Mouse (Mus musculus): Measurements from ENCODE around the gene Rer1.

DNA sequence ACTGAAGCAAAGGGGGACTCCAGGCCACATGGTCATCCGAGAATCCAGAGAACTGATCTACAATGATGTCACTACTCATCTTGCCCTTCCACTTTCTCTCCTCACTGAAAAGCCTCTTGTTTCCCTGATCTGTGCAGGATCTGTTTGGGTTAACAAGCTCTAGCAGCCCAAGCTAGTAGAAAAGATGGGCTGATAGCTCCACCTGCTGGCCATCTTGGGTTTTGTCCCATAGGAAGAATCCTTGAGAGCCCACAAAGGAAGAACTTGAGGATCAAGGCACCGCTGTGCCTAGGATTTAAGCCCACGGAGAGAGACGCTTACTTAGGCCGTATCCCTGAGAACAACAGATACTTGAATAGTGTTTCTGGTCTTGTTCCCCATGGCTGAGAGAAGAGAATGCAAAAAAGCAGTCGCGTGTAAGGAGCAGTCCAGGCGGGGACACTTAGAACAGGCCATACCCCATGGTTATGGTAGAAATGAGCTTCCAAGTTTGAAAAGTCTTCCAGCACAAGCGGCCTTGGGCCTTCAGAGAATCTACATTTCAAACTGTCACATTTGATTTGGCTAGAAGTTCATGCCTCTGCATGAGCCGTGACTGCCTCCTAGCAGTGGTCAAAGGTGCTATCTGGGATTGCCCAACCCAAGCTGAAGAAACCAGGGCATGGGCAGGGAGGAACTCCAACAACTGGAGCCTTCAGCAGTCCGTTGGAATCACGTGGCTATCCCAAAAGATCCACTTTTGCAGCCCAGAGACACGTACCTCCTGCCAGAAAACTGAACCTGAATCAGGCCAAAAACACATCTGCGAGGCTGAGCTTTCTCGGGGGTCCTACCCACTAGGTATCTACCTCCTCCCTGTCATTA lies 20.0 kb downstream of the Rer1 start:
- TF ChIP-seq CTCF (IDR thresholded peaks at IDR 0.05; ENCODE audit: low read depth, low read length) (0 out of 2 replicates have a peak, but pooled peaks have one; percentile 41), POLR2A (IDR thresholded peaks at IDR 0.05; ENCODE audit: borderline replicate concordance, low read depth, low read length) (no peak)

Measured in bone marrow macrophage, adult 2 months (primary cell).